Mouse (Mus musculus): ENCODE results near the gene Lmcd1.
A peak's percentile ranks its signal among the peaks of the same experiment; 100 is the strongest.
"Not testable (repeated sequence)": the region's sequence is repeated elsewhere in the genome, so short reads cannot be mapped to it uniquely, and the experiment has no call there.

Lmcd1 gene

DNA sequence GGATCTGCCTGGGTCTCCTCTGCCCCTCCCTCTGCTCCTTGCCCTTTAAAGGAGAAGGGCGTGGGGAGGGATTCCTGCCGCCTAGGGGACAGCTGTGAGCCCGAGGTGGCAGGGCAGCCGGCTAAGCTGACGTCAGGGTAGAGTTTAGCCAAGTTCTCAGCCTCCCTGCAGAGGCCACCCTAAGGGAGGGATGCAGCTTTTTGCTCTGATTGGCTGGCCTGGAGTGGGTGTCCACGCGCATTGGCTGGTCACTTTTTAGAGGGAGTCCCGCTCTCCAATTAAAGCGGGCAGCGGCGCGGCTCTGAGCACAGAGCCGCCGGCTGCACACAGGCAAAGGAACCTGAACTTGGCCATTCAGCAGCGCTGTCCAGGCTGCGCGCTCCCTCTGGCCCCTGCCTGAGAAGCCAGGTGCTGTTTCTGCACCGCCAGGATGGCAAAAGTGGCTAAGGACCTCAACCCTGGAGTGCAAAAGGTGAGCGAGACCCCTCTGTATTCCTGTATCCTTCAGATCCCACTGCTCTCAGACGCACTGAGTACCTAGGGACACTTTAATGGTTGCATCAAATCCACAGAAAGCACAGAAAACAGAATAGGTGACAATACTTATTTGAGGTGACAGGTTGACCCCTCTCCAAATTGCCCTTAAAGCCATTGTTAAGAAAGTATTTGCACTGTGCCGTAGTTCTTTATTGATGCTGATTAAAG lies at the start of gene Lmcd1:
Lmcd1 (plus strand) TSS at position 258 of the 705 bp plus-strand sequence.
- DNase-seq (ENCODE audit: low spot score), result peak; percentile 21

GRCm38 (mm10) chr6:112223877-112224632 lies 49.5 kb upstream of the Lmcd1 start:
- DNase-seq (ENCODE audit: low spot score), result no peak

DNA sequence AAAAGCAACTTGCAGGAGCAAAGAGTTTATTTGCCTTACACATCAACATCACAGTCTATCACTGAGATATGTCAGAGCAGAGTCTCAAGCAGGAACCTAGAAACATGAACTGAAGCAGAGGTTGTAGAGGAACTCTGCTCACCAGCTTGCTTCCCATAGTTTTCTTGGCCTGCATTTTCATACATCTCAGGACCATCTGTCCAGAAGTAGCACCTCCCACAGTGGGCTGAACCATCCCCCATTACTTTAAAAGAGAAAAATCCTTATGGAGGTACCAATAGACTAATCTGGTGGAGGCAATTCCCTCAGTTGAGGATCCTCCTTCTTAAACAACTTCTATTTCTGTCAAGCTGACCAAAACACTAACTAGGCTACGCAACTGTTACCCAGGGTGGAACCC lies 36.8 kb upstream of the Lmcd1 start:
- no peak for DNase-seq (ENCODE audit: low spot score)

- no peak for DNase-seq (ENCODE audit: low spot score)
Observed at GRCm38 (mm10) chr6:112242216-112242615, 31.3 kb upstream of the Lmcd1 start.

DNA sequence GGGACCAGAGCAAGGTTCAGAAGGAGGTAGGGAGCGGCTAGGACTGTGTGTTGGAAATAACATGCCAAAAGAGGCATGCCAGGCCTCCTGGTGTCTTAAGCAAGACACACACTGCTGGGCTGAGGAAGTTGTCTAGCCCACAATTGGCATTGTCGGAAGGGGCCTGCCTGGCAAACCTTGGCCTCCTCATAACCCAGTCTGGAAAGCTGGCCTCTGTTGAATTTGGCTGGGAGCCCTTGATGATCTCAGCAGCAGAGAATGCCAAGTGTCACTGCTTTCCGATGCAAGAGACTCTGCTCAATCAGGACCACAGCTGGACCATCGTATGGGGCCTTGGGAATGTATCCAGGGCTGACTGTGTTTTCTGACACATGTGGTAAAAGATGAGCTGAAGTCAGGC lies 27.9 kb upstream of the Lmcd1 start:
- no peak for DNase-seq (ENCODE audit: low spot score)

- DNase-seq (ENCODE audit: low spot score), result no peak
Observed at GRCm38 (mm10) chr6:112246636-112247035, 26.9 kb upstream of the Lmcd1 start.

DNA sequence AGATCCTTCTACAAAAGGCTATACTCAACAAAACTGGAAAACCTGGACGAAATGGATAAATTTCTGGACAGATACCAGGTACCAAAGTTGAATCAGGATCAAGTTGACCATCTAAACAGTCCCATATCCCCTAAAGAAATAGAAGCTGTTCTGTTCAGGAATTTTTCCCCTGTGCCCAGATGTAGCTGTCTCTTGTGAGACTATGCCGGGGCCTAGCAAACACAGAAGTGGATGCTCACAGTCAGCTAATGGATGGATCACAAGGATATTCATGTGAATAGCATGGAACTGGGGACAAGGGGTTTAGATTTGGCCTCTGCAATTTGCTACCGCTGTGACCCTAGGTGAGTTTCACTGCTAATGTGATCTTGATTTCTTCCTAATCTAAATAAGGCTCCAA lies 19.6 kb upstream of the Lmcd1 start:
- DNase-seq (ENCODE audit: low spot score), result not testable (repeated sequence)

DNA sequence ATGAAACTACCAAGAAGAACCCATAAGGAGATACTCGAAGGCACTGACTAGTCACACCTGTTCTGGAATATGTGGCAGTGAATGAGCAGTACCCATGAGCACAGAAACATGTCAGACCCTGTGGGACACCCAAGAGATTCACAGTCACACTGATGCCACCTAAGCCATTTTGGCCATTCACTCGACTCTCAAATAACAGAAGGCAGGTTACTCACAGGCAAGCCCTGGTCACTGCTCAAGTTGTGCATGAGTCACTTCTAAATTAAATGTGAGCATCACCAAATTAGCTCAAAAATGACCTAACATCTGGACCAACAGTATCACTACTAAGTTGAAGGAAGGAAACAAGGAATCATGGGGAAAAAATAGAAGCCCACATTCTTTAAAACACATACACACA lies 18.6 kb upstream of the Lmcd1 start:
- no peak for DNase-seq (ENCODE audit: low spot score)

- DNase-seq (ENCODE audit: low spot score), result no peak
Observed at GRCm38 (mm10) chr6:112255388-112256225, 18.0 kb upstream of the Lmcd1 start.

DNA sequence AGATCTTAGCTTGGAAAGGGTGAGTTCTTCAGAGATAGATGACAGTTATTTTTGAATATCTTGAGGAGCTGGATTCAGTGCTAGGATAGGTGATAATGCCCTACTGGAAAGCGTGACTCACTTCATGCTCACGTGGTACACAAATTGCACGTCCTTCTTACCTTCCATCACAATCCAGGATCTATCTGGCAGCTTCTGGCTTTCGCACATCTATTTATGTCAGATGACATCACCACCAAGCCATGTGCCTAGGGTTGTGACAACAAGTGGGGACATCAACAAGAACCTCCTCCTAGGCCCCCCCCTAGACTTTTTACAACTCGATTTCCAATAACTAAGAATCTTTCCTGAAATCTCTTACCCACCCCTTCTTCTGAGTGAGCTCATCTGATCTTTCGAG lies 17.0 kb upstream of the Lmcd1 start:
- no peak for DNase-seq (ENCODE audit: low spot score)

DNA sequence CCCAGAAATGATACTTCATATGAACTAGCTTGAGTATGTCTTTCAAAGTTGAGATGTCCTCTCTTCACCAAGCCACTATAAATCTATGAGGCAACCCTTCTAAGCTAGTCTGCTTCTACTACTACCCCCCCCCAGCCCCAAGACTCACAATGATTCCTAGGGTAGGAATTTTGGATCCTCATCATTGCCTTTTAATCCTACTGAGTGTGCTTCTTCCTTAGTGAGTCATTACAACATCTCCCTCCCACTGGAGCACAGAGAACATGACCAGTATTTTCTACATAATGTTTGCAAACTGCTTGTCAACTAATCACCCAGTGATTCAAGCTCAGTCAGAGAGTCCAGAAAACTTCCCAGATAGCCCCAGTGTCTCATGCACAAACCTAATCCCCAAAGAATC lies 12.5 kb upstream of the Lmcd1 start:
- DNase-seq (ENCODE audit: low spot score), result no peak

DNA sequence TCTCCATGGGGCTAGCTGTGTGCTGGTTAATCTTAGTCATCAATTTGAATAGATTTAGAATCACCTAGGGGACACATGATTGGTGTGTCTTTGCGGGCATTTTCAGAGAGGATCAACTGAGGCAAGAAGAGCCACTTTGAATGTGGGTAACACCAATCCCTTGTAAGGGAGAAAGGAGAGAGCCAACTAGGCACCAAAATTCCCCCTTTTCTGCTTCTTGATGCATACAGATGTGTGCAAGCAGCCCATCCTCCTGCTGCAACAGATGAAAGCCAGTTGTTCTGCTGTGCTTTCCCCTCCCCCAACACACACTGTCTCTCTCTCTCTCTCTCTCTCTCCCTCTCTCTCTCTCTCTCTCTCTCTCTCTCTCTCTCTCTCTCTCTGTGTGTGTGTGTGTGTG lies 9.2 kb upstream of the Lmcd1 start:
- no peak for DNase-seq (ENCODE audit: low spot score)

GRCm38 (mm10) chr6:112266631-112267030 lies 6.9 kb upstream of the Lmcd1 start:
- peak; percentile 42 for DNase-seq (ENCODE audit: low spot score)

DNA sequence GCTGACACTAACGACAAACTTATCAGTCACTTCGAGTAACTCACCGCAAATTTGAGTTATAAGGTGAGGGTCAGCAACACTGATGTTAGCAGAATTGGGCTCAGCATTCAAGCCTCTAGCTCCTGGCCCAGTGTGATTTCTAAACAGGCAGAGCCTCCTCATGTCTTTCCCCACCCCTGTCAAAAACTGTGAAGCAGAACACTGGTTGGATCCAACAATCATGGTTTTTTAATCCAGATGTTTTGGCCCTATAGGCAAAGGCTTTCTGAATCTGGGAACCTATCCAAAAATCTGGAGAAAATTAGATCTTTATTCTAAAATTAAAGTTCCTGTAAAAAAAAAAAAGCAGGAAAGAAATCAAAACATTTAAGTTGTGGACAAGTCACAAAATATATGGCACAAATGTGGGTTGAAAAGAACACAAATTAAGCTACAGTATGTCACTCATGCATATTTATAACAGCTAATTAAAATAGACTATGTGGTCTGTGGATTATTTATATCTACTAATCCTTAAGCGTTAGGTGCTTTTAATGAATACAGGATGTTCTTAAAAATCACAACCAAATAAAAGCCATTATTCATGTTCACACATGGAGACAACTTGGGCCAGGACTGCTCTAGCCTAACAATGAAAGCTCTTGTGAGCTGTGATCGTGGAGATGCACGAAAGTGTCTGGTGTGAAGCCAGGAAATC lies 5.7 kb upstream of the Lmcd1 start:
- DNase-seq (ENCODE audit: low spot score), result no peak

DNA sequence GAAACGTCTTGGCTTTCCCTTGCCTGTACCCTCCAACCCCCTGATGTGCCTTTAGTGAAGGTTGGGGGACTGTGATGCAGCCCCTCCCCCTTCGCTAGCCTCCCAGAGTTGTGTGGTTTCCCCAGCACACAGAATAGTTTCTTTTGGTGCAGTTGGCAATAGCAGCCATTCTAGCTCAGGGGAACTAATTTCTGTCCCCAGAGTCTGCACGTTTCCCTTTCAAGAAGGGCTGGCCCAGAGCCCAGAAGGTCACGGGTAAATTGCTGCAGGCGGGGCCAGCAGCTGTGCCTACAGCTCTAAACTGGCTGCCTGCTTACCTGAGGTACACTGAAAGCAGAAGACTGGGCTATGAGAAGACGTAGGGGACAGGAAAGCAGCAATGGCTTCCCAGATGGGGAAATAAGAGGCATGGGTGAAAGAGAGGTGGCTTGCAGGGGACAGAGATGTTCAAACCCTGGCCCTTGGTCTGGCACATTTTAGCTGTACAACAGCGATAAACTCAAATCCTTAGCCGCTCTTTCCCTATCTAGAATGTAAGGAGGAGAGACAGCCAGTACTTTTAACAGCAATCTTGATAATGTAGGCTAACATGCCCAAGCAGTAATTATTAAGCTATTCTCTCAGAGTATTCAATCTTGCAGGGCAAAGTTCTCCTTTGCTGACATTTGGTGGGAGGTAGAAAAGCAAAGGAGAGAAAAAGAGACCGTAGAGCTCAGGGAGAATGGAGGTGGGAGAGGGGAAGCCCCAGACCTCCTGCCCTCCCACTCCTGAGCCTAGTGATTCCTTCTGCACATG lies 900 bp downstream of the Lmcd1 start:
- no peak for DNase-seq (ENCODE audit: low spot score)

- DNase-seq (ENCODE audit: low spot score), result no peak
Observed at GRCm38 (mm10) chr6:112275731-112276245, 2.2 kb downstream of the Lmcd1 start.

- DNase-seq (ENCODE audit: low spot score), result no peak
Observed at GRCm38 (mm10) chr6:112278805-112279204, 5.2 kb downstream of the Lmcd1 start.

DNA sequence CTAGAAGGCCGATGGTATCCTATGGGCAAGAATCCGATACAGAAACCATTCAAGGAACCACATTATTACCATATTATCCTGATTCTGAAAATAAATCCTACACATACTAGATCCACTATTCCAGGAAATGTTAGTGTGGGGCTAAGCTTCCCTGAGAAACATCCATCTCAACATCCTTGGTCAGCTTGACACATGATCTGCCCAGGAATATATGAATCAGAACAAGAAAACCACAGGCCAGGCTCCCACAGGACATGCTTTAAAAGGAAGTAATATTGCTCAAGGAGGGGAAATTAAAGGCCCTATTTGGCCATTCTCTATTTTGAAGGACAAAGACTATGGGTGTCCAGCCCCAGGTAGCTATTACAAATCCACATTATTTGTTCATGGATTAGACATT lies 6.6 kb downstream of the Lmcd1 start:
- DNase-seq (ENCODE audit: low spot score), result no peak

- DNase-seq (ENCODE audit: low spot score), result no peak
Observed at GRCm38 (mm10) chr6:112280945-112281344, 7.4 kb downstream of the Lmcd1 start.

DNA sequence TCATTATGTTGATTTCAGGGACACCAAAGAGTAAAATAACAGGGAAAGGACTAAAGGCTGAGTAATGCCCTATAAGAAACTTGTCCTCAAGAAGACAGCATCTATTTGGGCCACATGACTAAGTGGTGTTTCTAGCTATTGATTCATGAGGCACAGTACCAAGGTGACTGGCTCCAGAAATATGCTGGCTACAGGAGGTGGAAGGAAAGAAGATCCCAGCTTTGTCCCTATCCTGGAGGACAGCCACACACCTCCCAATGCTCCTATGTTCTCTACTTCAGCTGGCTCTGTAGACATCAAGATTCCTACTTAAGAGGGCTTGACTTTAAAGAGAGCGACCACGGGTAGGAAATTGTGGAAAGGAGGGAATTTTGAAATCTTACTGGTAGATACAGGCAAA lies 8.4 kb downstream of the Lmcd1 start:
- DNase-seq (ENCODE audit: low spot score), result no peak

GRCm38 (mm10) chr6:112284087-112284486 lies 10.5 kb downstream of the Lmcd1 start:
- no peak for DNase-seq (ENCODE audit: low spot score)

Measured in layer of hippocampus, adult 9-10 months (tissue).